16 mouse cellular contexts compared by ENCODE assay signal in genomic region chr8:11560220-11560619, GRCm38 (mm10).
"Had no signal": no experiment of that assay in that cellular context is flagged by ENCODE, and none has a peak within 500 bp of the region (broad histone marks: within the 10 kb centered on the region; RNA-seq: fewer than 3 reads in every experiment).

No protein-coding gene starts in this region.

- H3K4me3 ChIP-seq: intestine, embryonic 15.5 days; left cerebral cortex, adult 2 months; limb, embryonic 10.5 days; lung, embryonic 15.5 days; neural tube, embryonic 13.5 days had no signal

- ATAC-seq: intestine, embryonic 15.5 days had no signal

- H3K9ac ChIP-seq: intestine, embryonic 15.5 days; lung, embryonic 15.5 days had no signal

- H3K4me2 ChIP-seq: intestine, embryonic 15.5 days; neural tube, embryonic 13.5 days had no signal

- DNase-seq: kidney, adult 18-20 months; kidney, postnatal 10 days; kidney, postnatal 4 days; lung, postnatal 14 days; midbrain, embryonic 14.5 days; retina, postnatal 1 day; right cerebral cortex, postnatal 4 days; spleen, adult 18-20 months; thymus, postnatal 36 days had no signal

- H3K27ac ChIP-seq: intestine, embryonic 15.5 days; left cerebral cortex, adult 2 months; limb, embryonic 10.5 days; liver, embryonic 15.5 days; lung, embryonic 15.5 days; macrophage; neural tube, embryonic 13.5 days had no signal

- H3K27me3 ChIP-seq: intestine, embryonic 15.5 days; liver, embryonic 15.5 days; lung, embryonic 15.5 days; neural tube, embryonic 13.5 days had no signal

- H3K9me3 ChIP-seq: intestine, embryonic 15.5 days; liver, embryonic 15.5 days; lung, embryonic 15.5 days; neural tube, embryonic 13.5 days had no signal
